Mouse (Mus musculus) heart, postnatal 0 days (tissue): ENCODE measurements around the gene Cdh16. TPM values are rescaled to one million over a fixed set of nuclear protein-coding genes. Genes with fewer than 3 reads are reported as not detected.
"Not testable (repeated sequence)": the region's sequence is repeated elsewhere in the genome, so short reads cannot be mapped to it uniquely, and the experiment has no call there.

Experiments
- ATAC-seq: fragments of 200-750 bp; cut with Nextera tagmentation; 2 replicates; pipeline ENCODE4 v1.8.0; 2017; ENCODE audit warnings: low read depth, moderate number of reproducible peaks, moderate library complexity; ENCODE audit not compliant: insufficient read depth
- DNase-seq: peaks from one replicate; pipeline ENCODE4 v3.0.0-alpha.2; 2016; ENCODE audit warnings: low spot score
- H3K27ac ChIP-seq: fragments of 300-500 bp; sonication (generic); 2 replicates; pipeline ENCODE4 v1.5.1; 2014; ENCODE audit warnings: low read depth, mild to moderate bottlenecking
- H3K27me3 ChIP-seq: fragments of 300-500 bp; sonication (generic); 2 replicates; pipeline ENCODE4 v1.6.1; 2014; ENCODE audit warnings: low read length, mixed read lengths; ENCODE audit not compliant: control insufficient read depth, insufficient read depth
- H3K36me3 ChIP-seq: fragments of 300-500 bp; sonication (generic); replicated peaks from 2 replicates; pipeline ENCODE4 v1.6.1; 2014; ENCODE audit warnings: low read length, mixed read lengths; ENCODE audit not compliant: control insufficient read depth, insufficient read depth
- H3K4me1 ChIP-seq: fragments of 300-500 bp; sonication (generic); 2 replicates; pipeline ENCODE4 v1.6.1; 2014; ENCODE audit warnings: antibody characterized with exemption; ENCODE audit not compliant: control insufficient read depth, insufficient read depth
- H3K4me2 ChIP-seq: fragments of 300-500 bp; sonication (generic); 2 replicates; pipeline ENCODE4 v1.6.1; 2014; ENCODE audit warnings: low read depth, mild to moderate bottlenecking, low read length, moderate library complexity
- H3K4me3 ChIP-seq: fragments of 300-500 bp; sonication (generic); 2 replicates; pipeline ENCODE4 v1.5.1; 2014; ENCODE audit warnings: low read depth, low read length
- H3K9ac ChIP-seq: fragments of 300-500 bp; sonication (generic); replicated peaks from 2 replicates; pipeline ENCODE4 v1.6.1; 2014; ENCODE audit warnings: low read depth, low read length, mixed read lengths
- H3K9me3 ChIP-seq: fragments of 300-500 bp; sonication (generic); replicated peaks from 2 replicates; pipeline ENCODE4 v1.6.1; 2016; ENCODE audit warnings: low read length; ENCODE audit not compliant: control insufficient read depth
- CTCF ChIP-seq: IDR thresholded peaks from 2 replicates; pipeline ENCODE4 v1.5.1; 2016; ENCODE audit warnings: antibody characterized with exemption, control low read depth, low read depth
- EP300 ChIP-seq: IDR thresholded peaks from 2 replicates; pipeline ENCODE4 v1.6.1; 2016; ENCODE audit warnings: antibody characterized with exemption, low read depth
- WGBS: fragments of 180-500 bp; shearing (Covaris S2); extraction: QIAGEN DNeasy Blood & Tissue Kit; methylation state at CpG from one replicate; pipeline ENCODE4 v1.1.7; 2014; 5-methylcytosine and 5-hydroxymethylcytosine counted together
- polyA plus RNA-seq: library from polyadenylated mRNA; unstranded; fragments of >200 nt; fragmentation: Nextera tagmentation; extraction: Ambion mirVana; gene quantifications from 2 replicates; pipeline ENCODE4 v1.2.1, GENCODE M21; 2015
- total RNA-seq: library from RNA; depleted of rRNA; stranded (reverse); fragments of >200 nt; gene quantifications from 2 replicates; pipeline ENCODE4 v1.2.3, GENCODE M21; 2014; ENCODE audit warnings: low replicate concordance

Gene Cdh16
- total and polyA plus RNA-seq, 2 experiments from 2014 or later, result 8.9 to 11.4 TPM

- no peaks in the 10 kb centered on the region for H3K9me3 ChIP-seq
- no peak for DNase-seq
- no peaks in the 10 kb centered on the region for H3K27me3 ChIP-seq
- H3K4me3 ChIP-seq, result peak overlapping the region; percentile 68
- H3K4me2 ChIP-seq, result peak overlapping the region; percentile 87
- peak overlapping the region; percentile 74; the same call in 1 of the 2 replicates for H3K27ac ChIP-seq
- peak overlapping the region; percentile 56 for H3K9ac ChIP-seq
- WGBS, result 3% methylated on average over 9 of the region's 9 CpGs
- peaks cover 17% of the 10 kb centered on the region for H3K36me3 ChIP-seq
- peak; percentile 5; the same call in 1 of the 2 replicates for ATAC-seq
- peaks cover 6% of the 10 kb centered on the region for H3K4me1 ChIP-seq
- TF ChIP-seq CTCF (no peak), EP300 (no peak)
Observed at GRCm38 (mm10) chr8:104591856-104592255, 32.3 kb downstream of the Cdh16 start.

GRCm38 (mm10) chr8:104591133-104591834 is 32.9 kb downstream of the Cdh16 start, which contains the start of gene Pdp2:
TSS of gene Pdp2 (plus strand) at chr8:104591451.
- TF ChIP-seq CTCF (no peak), EP300 (no peak)
- DNase-seq (peak; percentile 89), ATAC-seq (peak; percentile 97)
- Histone ChIP-seq H3K36me3 (peaks cover 17% of the 10 kb centered on the region), H3K4me1 (peaks cover 6% of the 10 kb centered on the region), H3K4me2 (peak within 1 kb of the TSS; percentile 87), H3K27ac (peak within 1 kb of the TSS; percentile 74), H3K4me3 (peak within 1 kb of the TSS; percentile 68), H3K9ac (peak within 1 kb of the TSS; percentile 56), H3K27me3 (no peaks in the 10 kb centered on the region), H3K9me3 (no peaks in the 10 kb centered on the region)
- WGBS, result under 1% methylated on average over 43 of the region's 44 CpGs

GRCm38 (mm10) chr8:104590284-104590683 is 33.9 kb downstream of the Cdh16 start:
- no peak overlapping the region for H3K9ac ChIP-seq
- DNase-seq (no peak), ATAC-seq (no peak)
- no peak for TF ChIP-seq CTCF
- TF ChIP-seq EP300, result no peak
- H3K27ac ChIP-seq, result no peak overlapping the region
- H3K27me3 ChIP-seq, result no peaks in the 10 kb centered on the region
- no peaks in the 10 kb centered on the region for H3K9me3 ChIP-seq
- peaks cover 6% of the 10 kb centered on the region for H3K4me1 ChIP-seq
- 79% methylated on average over 3 of the region's 3 CpGs for WGBS
- no peak overlapping the region for H3K4me3 ChIP-seq
- H3K36me3 ChIP-seq, result peaks cover 17% of the 10 kb centered on the region
- H3K4me2 ChIP-seq, result no peak overlapping the region

- H3K4me1 ChIP-seq, result no peaks in the 10 kb centered on the region
- ATAC-seq (no peak), DNase-seq (no peak)
- H3K27me3 ChIP-seq, result no peaks in the 10 kb centered on the region
- WGBS, result 45% methylated on average over 1 of the region's 1 CpGs
- no peak overlapping the region for H3K9ac ChIP-seq
- H3K4me2 ChIP-seq, result no peak overlapping the region
- peaks cover 6% of the 10 kb centered on the region; the same call in 1 of the 2 replicates for H3K9me3 ChIP-seq
- H3K27ac ChIP-seq, result no peak overlapping the region
- no peaks in the 10 kb centered on the region for H3K36me3 ChIP-seq
- TF ChIP-seq CTCF, result no peak
- no peak for TF ChIP-seq EP300
- no peak overlapping the region for H3K4me3 ChIP-seq
Observed at GRCm38 (mm10) chr8:104584522-104584921, 39.7 kb downstream of the Cdh16 start.

GRCm38 (mm10) chr8:104577606-104578005 is 46.6 kb downstream of the Cdh16 start:
- 69% methylated on average over 17 of the region's 17 CpGs for WGBS

GRCm38 (mm10) chr8:104576820-104577219 is 47.4 kb downstream of the Cdh16 start:
- no peak for ATAC-seq

More at GRCm38 (mm10) chr8:104577606-104578005, 46.6 kb downstream of the Cdh16 start:
- H3K4me2 ChIP-seq, H3K4me3 ChIP-seq, H3K27ac ChIP-seq, H3K4me1 ChIP-seq, H3K36me3 ChIP-seq, DNase-seq, H3K9ac ChIP-seq, H3K9me3 ChIP-seq, ATAC-seq, H3K27me3 ChIP-seq: not testable (repeated sequence)

More at GRCm38 (mm10) chr8:104576820-104577219, 47.4 kb downstream of the Cdh16 start:
- Histone ChIP-seq H3K9me3 (no peaks in the 10 kb centered on the region), H3K4me3 (no peak overlapping the region), H3K4me2 (no peak overlapping the region), H3K27me3 (no peaks in the 10 kb centered on the region), H3K9ac (no peak overlapping the region), H3K4me1 (no peaks in the 10 kb centered on the region), H3K36me3 (no peaks in the 10 kb centered on the region), H3K27ac (no peak overlapping the region)
- no peak for DNase-seq
- WGBS, result 86% methylated on average over 3 of the region's 3 CpGs
- no peak for TF ChIP-seq CTCF
- TF ChIP-seq EP300, result no peak
